Mouse (Mus musculus) small intestine, adult 10 weeks (tissue): ENCODE data around the gene V1ra8. TPM values are rescaled to one million over a fixed set of nuclear protein-coding genes. Genes with fewer than 3 reads are reported as not detected.

ENCODE experiments used
- polyA plus RNA-seq: library from polyadenylated mRNA; stranded (reverse); fragments of 350-450 nt; fragmentation: Illumina TruSeq; extraction: RNeasy Lipid Tissue Mini Kit (QIAGEN cat#74804); gene quantifications from one replicate; pipeline ENCODE4 v1.2.3, GENCODE M21; 2014; ENCODE audit warnings: low replicate concordance

Gene V1ra8
- polyA plus RNA-seq, result not detected

GRCm38 (mm10) chr6:90202493-90202892 is at the start of gene V1ra8:
TSS of gene V1ra8 (plus strand) at chr6:90202793.

GRCm38 (mm10) chr6:90174508-90174907 is 28.1 kb upstream of the V1ra8 start, which contains the start of gene Vmn1r52:
TSS of gene Vmn1r52 (plus strand) at chr6:90174808.

GRCm38 (mm10) chr6:90224338-90224737 is 21.7 kb downstream of the V1ra8 start, which contains the start of gene Vmn1r53:
TSS of gene Vmn1r53 (minus strand) at chr6:90224438.

GRCm38 (mm10) chr6:90246000-90246399 is 43.4 kb downstream of the V1ra8 start, which contains the start of gene Vmn1r54:
TSS of gene Vmn1r54 (plus strand) at chr6:90246300.

Other genes with a start within 250 kb of the V1ra8 start
- gene Vmn1r46, start 233.5 kb upstream of the V1ra8 start, polyA plus RNA-seq, result not detected
- not detected for gene Vmn1r47, start 186.6 kb upstream of the V1ra8 start, polyA plus RNA-seq
- not detected for gene Vmn1r48, start 166.0 kb upstream of the V1ra8 start, polyA plus RNA-seq
- gene Vmn1r49, start 124.3 kb upstream of the V1ra8 start, polyA plus RNA-seq, result not detected
- gene Vmn1r50, start 101.4 kb upstream of the V1ra8 start, polyA plus RNA-seq, result not detected
- not detected for gene Vmn1r51, start 80.2 kb upstream of the V1ra8 start, polyA plus RNA-seq
- not detected for gene Vmn1r52, start 28.0 kb upstream of the V1ra8 start, polyA plus RNA-seq
- gene Vmn1r53, start 21.6 kb downstream of the V1ra8 start, polyA plus RNA-seq, result not detected
- gene Vmn1r54, start 43.5 kb downstream of the V1ra8 start, polyA plus RNA-seq, result not detected
- not detected for gene BC048671, start 98.4 kb downstream of the V1ra8 start, polyA plus RNA-seq
- not detected for gene Chst13, start 122.4 kb downstream of the V1ra8 start, polyA plus RNA-seq
- gene Uroc1, start 130.5 kb downstream of the V1ra8 start, polyA plus RNA-seq, result not detected
- gene Zxdc, start 166.7 kb downstream of the V1ra8 start, polyA plus RNA-seq, result 8.7 TPM
- gene Cfap100, start 226.0 kb downstream of the V1ra8 start, polyA plus RNA-seq, result not detected